Mouse (Mus musculus) embryonic facial prominence, embryonic 13.5 days (tissue): ENCODE data around the gene Prpf3. TPM values are rescaled to one million over a fixed set of nuclear protein-coding genes. Genes with fewer than 3 reads are reported as not detected.
A peak's percentile ranks its signal among the peaks of the same experiment; 100 is the strongest.
"Not testable (repeated sequence)": the region's sequence is repeated elsewhere in the genome, so short reads cannot be mapped to it uniquely, and the experiment has no call there.

ENCODE experiments used
- ATAC-seq: fragments of 200-750 bp; cut with Nextera tagmentation; 2 replicates; pipeline ENCODE4 v1.8.0; 2017; ENCODE audit warnings: low read depth; ENCODE audit not compliant: insufficient number of reproducible peaks, insufficient read depth, low FRiP score, low TSS enrichment
- H3K27ac ChIP-seq: fragments of 300-500 bp; sonication (generic); 2 replicates; pipeline ENCODE4 v1.5.1; 2015; ENCODE audit warnings: moderate library complexity, mild to moderate bottlenecking, inconsistent platforms
- H3K27me3 ChIP-seq: fragments of 300-500 bp; sonication (generic); 2 replicates; pipeline ENCODE4 v1.6.1; 2015; ENCODE audit warnings: mild to moderate bottlenecking, inconsistent platforms
- H3K36me3 ChIP-seq: fragments of 300-500 bp; sonication (generic); 2 replicates; pipeline ENCODE4 v1.6.1; 2015; ENCODE audit warnings: mild to moderate bottlenecking, inconsistent platforms
- H3K4me1 ChIP-seq: fragments of 300-500 bp; sonication (generic); 2 replicates; pipeline ENCODE4 v1.6.1; 2015; ENCODE audit warnings: inconsistent platforms
- H3K4me2 ChIP-seq: fragments of 300-500 bp; sonication (generic); 2 replicates; pipeline ENCODE4 v1.6.1; 2015; ENCODE audit warnings: moderate library complexity, mild to moderate bottlenecking, inconsistent platforms
- H3K4me3 ChIP-seq: fragments of 300-500 bp; sonication (generic); 2 replicates; pipeline ENCODE4 v1.5.1; 2015; ENCODE audit warnings: mild to moderate bottlenecking, inconsistent platforms
- H3K9ac ChIP-seq: fragments of 300-500 bp; sonication (generic); 2 replicates; pipeline ENCODE4 v1.6.1; 2015; ENCODE audit warnings: mild to moderate bottlenecking, inconsistent platforms
- H3K9me3 ChIP-seq: fragments of 300-500 bp; sonication (generic); 2 replicates; pipeline ENCODE4 v1.6.1; 2016; ENCODE audit warnings: inconsistent platforms
- WGBS: fragments of 180-500 bp; shearing (Covaris S2); methylation state at CpG from one replicate; pipeline ENCODE4 v1.1.7; 2015; ENCODE audit warnings: mixed read lengths; 5-methylcytosine and 5-hydroxymethylcytosine counted together
- polyA plus RNA-seq: library from polyadenylated mRNA; unstranded; fragments of >200 nt; fragmentation: Nextera tagmentation; extraction: Ambion mirVana; gene quantifications from 2 replicates; pipeline ENCODE4 v1.2.1, GENCODE M21; 2015

The Prpf3 gene
- polyA plus RNA-seq, 1 experiment from 2014 or later: 52.6 TPM

DNA sequence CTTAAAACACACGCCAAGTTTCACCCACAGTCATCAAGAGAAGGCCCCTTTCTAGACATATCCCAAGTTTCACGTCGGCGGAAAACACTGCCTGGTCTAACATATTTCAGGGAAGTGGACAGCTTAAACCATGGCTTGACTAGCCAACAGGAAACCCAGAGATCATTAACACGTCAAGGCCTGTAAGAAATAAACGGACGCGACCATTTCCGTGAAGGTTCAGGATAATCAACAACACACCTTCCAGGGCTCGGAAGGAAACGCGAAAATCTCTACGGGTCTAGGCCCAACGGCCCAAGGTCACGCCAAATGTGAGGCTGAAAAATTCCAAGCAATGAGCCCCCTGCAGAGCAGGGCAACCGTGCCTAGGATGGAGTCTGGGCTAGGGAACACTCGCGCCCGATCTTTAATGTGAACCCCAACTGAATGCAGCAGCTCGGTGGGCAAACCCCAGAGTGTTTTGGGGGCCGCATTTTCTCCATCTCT is 37.6 kb downstream of the Prpf3 start:
- Histone ChIP-seq H3K9me3 (no peaks in the 10 kb centered on the region), H3K4me1 (peaks cover 22% of the 10 kb centered on the region; the same call in 1 of the 2 replicates), H3K27ac (peak overlapping the region; percentile 100), H3K36me3 (no peaks in the 10 kb centered on the region), H3K4me2 (peak overlapping the region; percentile 60), H3K4me3 (peak overlapping the region; percentile 71), H3K27me3 (no peaks in the 10 kb centered on the region), H3K9ac (peak overlapping the region; percentile 97)
- no peak for ATAC-seq
- WGBS: under 1% methylated on average over 21 of the region's 21 CpGs

DNA sequence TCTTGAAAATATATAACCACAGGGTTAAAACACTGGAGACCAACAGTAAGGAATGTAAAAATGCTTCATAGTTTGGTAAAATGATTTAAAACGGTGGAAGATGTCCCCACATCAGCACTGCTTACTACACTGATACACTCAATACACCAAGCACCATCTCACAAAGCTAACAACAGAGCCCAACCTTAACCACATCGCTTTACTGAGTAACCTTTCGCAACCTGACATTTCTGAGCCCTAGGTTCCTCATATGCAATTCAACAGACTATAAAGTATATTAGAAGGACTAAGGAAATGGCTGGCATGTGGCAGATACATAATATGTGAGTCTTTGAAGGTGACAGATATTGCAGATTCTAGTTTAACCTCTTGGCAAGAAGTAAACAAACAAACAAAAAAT is 39.0 kb downstream of the Prpf3 start:
- H3K9ac ChIP-seq: no peak overlapping the region
- peak overlapping the region; percentile 12; the same call in 1 of the 2 replicates for H3K4me3 ChIP-seq
- H3K4me2 ChIP-seq: peak overlapping the region; percentile 60
- H3K36me3 ChIP-seq: no peaks in the 10 kb centered on the region
- H3K9me3 ChIP-seq: no peaks in the 10 kb centered on the region
- peaks cover 22% of the 10 kb centered on the region; the same call in 1 of the 2 replicates for H3K4me1 ChIP-seq
- WGBS: 92% methylated on average over 3 of the region's 3 CpGs
- H3K27me3 ChIP-seq: no peaks in the 10 kb centered on the region
- ATAC-seq: no peak
- H3K27ac ChIP-seq: no peak overlapping the region

DNA sequence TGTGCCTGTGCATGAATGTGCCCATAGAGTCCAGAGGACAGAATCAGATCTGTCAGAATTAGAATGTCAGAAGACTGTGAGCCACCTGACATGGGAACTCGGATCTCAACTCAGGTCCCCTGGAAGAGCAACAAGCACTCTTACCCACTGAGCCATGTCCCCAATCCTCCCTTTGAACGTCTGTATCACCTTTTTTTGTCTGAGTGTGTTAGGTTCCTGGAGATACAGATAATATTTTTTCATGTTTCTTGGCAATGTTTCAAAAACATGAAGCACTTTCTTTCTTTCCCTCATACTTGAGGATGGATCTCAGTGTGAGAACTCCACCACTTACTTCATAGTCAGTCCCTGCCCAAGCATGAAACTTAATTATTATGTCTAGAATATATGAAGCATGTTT is 47.3 kb downstream of the Prpf3 start:
- ATAC-seq: no peak
- no peak overlapping the region for H3K4me2 ChIP-seq
- 67% methylated on average over 2 of the region's 2 CpGs for WGBS

DNA sequence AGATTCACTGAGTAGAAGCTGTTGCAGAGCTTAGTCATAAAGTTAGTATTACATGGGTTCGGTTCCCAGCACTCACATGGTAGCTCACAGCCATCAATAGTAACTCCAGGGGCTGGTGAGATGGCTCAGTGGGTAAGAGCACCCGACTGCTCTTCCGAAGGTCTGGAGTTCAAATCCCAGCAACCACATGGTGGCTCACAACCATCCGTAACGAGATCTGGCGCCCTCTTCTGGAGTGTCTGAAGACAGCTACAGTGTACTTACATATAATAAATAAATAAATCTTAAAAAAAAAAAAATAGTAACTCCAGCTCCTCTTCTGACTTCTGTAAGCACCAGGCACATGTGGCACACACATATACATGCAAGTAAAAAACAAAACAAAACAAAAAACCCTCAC is 48.1 kb downstream of the Prpf3 start:
- not testable (repeated sequence) for H3K4me2 ChIP-seq, H3K9ac ChIP-seq, H3K4me3 ChIP-seq, H3K9me3 ChIP-seq, H3K4me1 ChIP-seq, H3K27me3 ChIP-seq, ATAC-seq, H3K27ac ChIP-seq
- WGBS: 84% methylated on average over 6 of the region's 6 CpGs
- peaks cover 24% of the 10 kb centered on the region for H3K36me3 ChIP-seq

More for the DNA sequence above, 47.3 kb downstream of the Prpf3 start:
- H3K4me1 ChIP-seq: no peaks in the 10 kb centered on the region
- no peaks in the 10 kb centered on the region for H3K9me3 ChIP-seq
- peaks cover 24% of the 10 kb centered on the region for H3K36me3 ChIP-seq
- no peak overlapping the region for H3K9ac ChIP-seq
- no peak overlapping the region for H3K27ac ChIP-seq
- H3K4me3 ChIP-seq: no peak overlapping the region
- no peaks in the 10 kb centered on the region for H3K27me3 ChIP-seq

DNA sequence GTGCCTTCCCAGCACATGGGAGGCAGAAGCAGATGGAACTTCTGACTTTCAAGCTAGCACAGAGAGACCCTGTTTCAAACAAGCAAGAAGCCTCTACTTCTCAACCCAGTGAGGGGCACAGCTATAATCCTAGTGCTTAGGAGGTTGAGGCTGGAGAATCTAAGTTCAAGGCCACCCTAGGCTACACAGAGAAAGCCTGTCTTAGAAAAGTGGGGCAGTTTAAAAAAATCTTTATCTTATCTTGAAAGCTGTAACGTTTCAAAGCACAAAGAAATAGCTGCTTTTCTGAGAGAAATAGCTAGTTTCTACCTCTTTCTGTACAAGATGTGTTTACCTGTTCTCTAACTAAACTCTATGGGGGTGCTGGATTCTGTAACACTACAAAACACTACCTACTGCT is 49.0 kb downstream of the Prpf3 start:
- Histone ChIP-seq H3K4me1 (no peaks in the 10 kb centered on the region), H3K27ac (no peak overlapping the region), H3K36me3 (peaks cover 24% of the 10 kb centered on the region), H3K9me3 (no peaks in the 10 kb centered on the region), H3K9ac (no peak overlapping the region), H3K4me3 (no peak overlapping the region), H3K27me3 (no peaks in the 10 kb centered on the region), H3K4me2 (no peak overlapping the region)
- ATAC-seq: no peak
- 95% methylated on average over 1 of the region's 1 CpGs for WGBS

DNA sequence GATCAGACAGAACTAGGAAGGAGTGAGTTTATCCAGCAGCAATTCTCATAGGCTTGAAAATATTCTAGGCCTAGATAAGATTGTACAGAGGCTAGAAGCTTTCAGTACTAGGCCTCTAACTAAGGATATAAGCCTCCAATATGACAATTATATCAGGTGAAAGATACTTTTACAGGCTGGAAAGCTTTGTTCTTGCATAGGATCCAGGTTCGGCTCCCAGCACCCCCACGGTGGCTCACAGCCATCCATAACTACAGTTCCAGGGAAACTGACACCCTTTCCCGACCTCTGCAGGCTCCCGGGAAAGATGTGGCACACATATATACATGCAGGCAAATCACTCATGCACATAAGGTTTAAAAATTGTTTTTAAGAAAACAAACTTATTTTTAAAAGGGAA is 51.8 kb downstream of the Prpf3 start:
- Histone ChIP-seq H3K9ac (no peak overlapping the region), H3K36me3 (peaks cover 21% of the 10 kb centered on the region), H3K4me2 (no peak overlapping the region), H3K9me3 (no peaks in the 10 kb centered on the region), H3K27ac (no peak overlapping the region), H3K27me3 (no peaks in the 10 kb centered on the region), H3K4me3 (no peak overlapping the region), H3K4me1 (no peaks in the 10 kb centered on the region)
- no peak for ATAC-seq
- WGBS: 94% methylated on average over 4 of the region's 4 CpGs

DNA sequence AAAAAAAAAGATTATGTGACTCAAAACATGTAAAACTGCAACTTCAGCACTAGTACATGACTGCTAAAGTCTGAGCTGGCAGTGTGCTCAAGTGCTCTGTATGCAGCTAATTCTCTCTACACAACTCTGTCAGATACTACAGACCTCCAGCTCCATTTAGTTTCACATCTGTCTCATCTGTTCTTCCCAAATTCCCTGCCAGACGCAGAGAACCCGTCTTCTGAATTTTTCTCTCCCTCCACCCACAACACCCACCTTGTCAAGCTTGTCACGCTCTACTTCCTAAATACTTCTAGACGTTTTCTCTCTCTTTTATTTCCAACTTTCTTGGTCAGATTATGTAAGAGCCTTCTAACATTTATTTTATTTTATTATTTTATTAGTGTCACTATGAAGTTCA is 56.9 kb downstream of the Prpf3 start:
- no peaks in the 10 kb centered on the region for H3K9me3 ChIP-seq
- H3K9ac ChIP-seq: no peak overlapping the region
- H3K27ac ChIP-seq: no peak overlapping the region
- H3K4me2 ChIP-seq: no peak overlapping the region
- H3K27me3 ChIP-seq: no peaks in the 10 kb centered on the region
- no peak for ATAC-seq
- H3K4me3 ChIP-seq: no peak overlapping the region
- 86% methylated on average over 4 of the region's 4 CpGs for WGBS
- H3K4me1 ChIP-seq: 0 out of 2 replicates have a peak, but pooled peaks cover 2% of the 10 kb centered on the region
- no peaks in the 10 kb centered on the region; the same call in none of the 2 replicates for H3K36me3 ChIP-seq

DNA sequence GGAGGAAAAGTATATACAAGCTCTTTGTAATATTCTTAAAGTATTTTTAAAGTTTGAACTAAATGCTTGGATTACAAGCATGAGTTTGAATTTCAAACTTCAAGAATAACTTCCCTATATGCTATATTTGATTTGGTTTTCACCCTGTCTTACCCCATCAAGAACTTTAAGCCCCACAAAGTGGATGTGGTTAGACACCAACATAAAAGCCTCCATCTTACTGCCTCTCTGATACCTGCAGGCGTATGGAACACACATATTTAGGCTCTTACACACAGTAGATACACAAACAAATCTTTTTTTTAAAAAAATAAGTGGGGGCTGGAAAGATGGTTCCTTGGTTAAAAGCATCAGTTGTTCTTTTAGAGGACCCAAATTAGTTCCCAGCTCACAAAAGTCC is 61.4 kb downstream of the Prpf3 start:
- no peak overlapping the region for H3K9ac ChIP-seq
- H3K4me2 ChIP-seq: no peak overlapping the region
- H3K27me3 ChIP-seq: no peaks in the 10 kb centered on the region
- no peaks in the 10 kb centered on the region for H3K9me3 ChIP-seq
- no peak overlapping the region for H3K4me3 ChIP-seq
- ATAC-seq: no peak
- H3K27ac ChIP-seq: no peak overlapping the region
- peaks cover 1% of the 10 kb centered on the region; the same call in 1 of the 2 replicates for H3K36me3 ChIP-seq
- 0 out of 2 replicates have a peak, but pooled peaks cover 2% of the 10 kb centered on the region for H3K4me1 ChIP-seq
- WGBS: 86% methylated on average over 1 of the region's 1 CpGs

DNA sequence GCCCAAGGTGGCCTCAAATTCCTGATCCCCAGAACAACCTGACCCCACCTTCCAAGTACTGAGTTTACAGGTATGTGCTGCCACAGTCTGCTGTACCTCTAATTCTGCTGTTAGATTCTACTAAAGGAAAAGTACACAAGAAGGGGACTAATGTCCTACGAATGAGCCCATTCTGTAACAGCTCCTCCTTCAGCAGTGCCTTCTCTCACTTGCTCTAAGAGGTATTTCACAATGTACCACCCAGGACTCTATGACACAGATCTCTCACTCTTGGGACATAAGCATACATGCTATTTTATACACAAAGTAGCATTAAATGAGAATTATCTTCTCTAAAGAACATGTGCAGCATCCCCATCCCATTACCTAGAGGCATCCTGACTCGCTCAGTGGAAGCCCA is 62.0 kb downstream of the Prpf3 start:
- H3K9ac ChIP-seq: no peak overlapping the region
- WGBS: 63% methylated on average over 2 of the region's 2 CpGs
- no peak overlapping the region for H3K4me3 ChIP-seq
- H3K27me3 ChIP-seq: no peaks in the 10 kb centered on the region
- H3K36me3 ChIP-seq: peaks cover 6% of the 10 kb centered on the region; the same call in 1 of the 2 replicates
- no peak for ATAC-seq
- no peaks in the 10 kb centered on the region for H3K9me3 ChIP-seq
- no peak overlapping the region for H3K27ac ChIP-seq
- H3K4me2 ChIP-seq: no peak overlapping the region
- H3K4me1 ChIP-seq: 0 out of 2 replicates have a peak, but pooled peaks cover 2% of the 10 kb centered on the region

DNA sequence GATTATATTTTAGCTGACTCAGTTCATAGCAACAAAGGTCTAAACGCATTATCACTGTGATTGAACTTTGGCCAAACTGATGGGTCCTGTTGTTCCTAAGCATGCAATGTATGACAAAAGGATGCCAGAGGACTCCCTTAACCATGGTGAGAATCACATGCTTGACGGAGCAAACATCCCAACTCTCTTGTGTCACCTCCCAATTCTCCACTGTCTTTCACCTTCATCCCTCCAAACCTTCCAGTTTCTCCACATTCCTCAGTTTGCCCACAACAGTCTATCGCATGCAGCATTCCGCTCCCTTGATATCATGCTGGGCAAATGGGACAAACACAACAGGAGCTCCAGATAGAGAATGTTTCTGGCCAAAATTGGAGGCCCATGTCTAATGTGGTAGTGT is 70.2 kb downstream of the Prpf3 start:
- Histone ChIP-seq H3K36me3 (peaks cover 71% of the 10 kb centered on the region), H3K4me1 (no peaks in the 10 kb centered on the region), H3K9me3 (no peaks in the 10 kb centered on the region), H3K27ac (no peak overlapping the region), H3K27me3 (no peaks in the 10 kb centered on the region), H3K4me3 (no peak overlapping the region), H3K9ac (no peak overlapping the region), H3K4me2 (no peak overlapping the region)
- no peak for ATAC-seq
- WGBS: 88% methylated on average over 4 of the region's 4 CpGs
